Mouse (Mus musculus) layer of hippocampus, adult 9-10 months (tissue): ENCODE data around the gene Pdzk1ip1.
A peak's percentile ranks its signal among the peaks of the same experiment; 100 is the strongest.

Source experiments
- DNase-seq: peaks from one replicate; pipeline ENCODE4 v3.0.0; 2022; ENCODE audit warnings: low spot score

Pdzk1ip1 gene

DNA sequence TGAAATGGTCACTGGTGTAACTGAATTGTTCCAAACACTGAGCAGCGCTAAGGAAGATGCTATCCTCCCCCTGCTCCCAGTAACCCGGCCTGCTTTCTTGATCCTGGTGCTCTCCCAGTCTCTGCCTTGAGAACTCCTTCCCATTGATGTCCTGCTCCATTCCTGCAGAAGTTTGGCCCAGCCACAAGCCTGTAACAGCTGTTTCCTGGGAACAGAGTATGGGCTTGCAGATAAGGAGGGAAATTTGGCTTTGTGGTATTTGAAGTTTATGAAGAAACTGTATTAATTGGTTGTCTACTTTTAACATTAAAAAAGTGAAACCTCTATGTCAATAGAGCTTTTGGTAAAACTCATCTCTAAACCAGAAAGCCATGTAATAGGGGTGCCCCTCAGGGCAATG lies 35.0 kb downstream of the Pdzk1ip1 start:
- DNase-seq = no peak

DNA sequence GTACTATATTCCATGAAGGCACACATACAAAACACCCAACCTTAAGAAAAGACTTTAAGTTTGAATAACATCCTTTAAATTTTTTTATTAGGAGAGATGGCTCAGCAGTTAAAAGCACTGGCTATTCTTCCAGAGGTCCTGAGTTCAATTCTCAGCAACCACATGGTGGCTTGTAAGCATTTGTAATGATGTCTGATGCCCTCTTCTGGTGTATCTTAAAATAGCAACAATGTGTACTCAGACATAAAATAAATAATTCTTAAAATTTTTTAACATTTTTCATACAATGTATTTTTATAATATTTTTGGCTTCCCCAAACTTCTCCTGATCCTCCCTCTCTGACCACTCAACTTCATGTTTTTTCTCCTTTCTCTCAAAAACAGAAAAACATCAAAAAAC lies 36.2 kb downstream of the Pdzk1ip1 start:
- no peak for DNase-seq

DNA sequence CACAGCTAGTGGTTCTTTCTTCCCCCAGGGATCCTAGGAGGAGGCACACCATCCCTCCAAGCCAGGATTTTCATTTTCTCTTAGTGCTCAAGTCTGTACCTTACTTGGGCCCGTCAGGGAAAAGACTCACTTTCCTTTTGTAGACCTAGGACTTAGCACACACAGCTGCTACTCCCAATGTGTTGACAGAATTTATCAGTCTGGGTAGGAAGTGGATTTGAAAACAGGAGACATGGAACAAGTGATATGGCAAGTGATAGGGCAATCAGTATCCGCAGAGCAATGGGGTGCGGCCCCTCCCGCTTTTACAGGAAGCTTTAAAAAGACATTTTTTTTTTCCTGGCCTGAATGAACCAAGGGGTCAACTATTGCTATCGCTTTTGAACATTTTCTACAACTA lies 44.6 kb downstream of the Pdzk1ip1 start:
- DNase-seq = no peak

DNA sequence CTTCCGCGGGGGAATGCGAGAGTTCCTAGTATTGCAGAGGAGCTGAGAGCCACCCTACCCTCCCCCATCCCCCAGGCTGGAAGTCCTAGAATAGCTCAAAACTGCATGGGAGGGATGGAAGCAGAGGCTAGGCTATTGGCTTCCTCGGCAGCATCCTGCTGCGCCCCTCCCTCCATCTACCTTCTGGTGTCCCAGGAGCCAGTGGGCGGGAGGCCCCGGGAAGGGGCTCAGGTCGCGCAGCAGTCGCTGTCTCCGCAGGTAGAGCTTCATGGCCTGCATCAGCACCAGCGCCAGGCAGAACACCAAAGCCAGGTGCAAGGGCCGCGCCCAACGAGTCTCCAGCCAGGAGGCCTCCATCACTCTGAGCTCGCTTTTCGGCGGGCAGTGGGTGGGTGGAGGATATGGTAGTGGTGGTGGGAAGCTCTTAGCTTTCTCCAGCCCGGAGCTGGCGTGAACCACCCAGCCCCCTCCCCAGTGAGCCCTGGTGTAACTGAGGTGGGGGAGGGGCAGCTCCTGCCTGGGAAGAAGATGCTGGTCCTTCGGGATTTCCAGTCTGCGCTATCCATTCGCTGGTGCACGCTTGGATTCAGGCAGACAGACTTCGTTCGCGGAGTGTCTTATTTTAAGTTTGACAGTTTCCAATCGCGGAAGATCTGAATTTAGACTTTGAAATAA lies 45.2 kb downstream of the Pdzk1ip1 start, which contains the start of gene Cyp4x1:
Gene Cyp4x1, minus strand, starts transcription at position 661 of the 675 bp plus-strand sequence.
- DNase-seq = peak; percentile 33

DNA sequence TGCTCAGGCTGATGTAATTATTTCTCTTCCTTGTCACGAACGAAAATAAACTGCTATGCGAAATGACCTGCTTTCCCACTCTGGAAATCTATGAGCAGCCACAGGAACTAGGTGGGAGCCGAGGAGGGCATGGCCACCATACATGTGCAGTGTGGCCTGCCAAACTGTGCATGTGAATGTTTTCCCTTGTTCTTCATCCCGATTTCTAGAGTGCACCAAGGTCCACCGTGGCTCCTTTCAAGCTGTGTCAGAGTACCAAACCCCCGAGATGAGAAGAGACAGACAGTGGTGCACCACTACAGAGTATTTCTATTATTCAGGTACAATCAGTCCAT lies 45.8 kb downstream of the Pdzk1ip1 start:
- DNase-seq = no peak
